Mouse (Mus musculus): ENCODE data around the gene Nfx1.

GRCm38 (mm10) chr4:40974011-40974410 lies 3.3 kb downstream of the Nfx1 start:
- TF ChIP-seq GATA1 (IDR thresholded peaks at IDR 0.05; ENCODE audit: borderline replicate concordance, low read length) (no peak), FLI1 (IDR thresholded peaks at IDR 0.05; ENCODE audit: low read length) (no peak)
